Mouse (Mus musculus) C2C12 (cell line): ENCODE results near the gene 4930579F01Rik.

Experiments
- CEBPB ChIP-seq: IDR thresholded peaks from one replicate; pipeline ENCODE4 v1.6.1; 2011; ENCODE audit warnings: low read depth, mild to moderate bottlenecking, control low read depth, moderate library complexity
- CTCF ChIP-seq: IDR thresholded peaks from one replicate; pipeline ENCODE4 v1.5.1; 2011; ENCODE audit not compliant: control insufficient read depth, insufficient read depth, insufficient read length
- MAX ChIP-seq: IDR thresholded peaks from one replicate; pipeline ENCODE4 v1.6.1; 2011; ENCODE audit warnings: mild to moderate bottlenecking, control low read depth
- MYOG ChIP-seq: IDR thresholded peaks from one replicate; pipeline ENCODE4 v1.6.1; 2011; ENCODE audit not compliant: control insufficient read depth, insufficient read length; ENCODE audit errors: extremely low read depth
- USF1 ChIP-seq: IDR thresholded peaks from one replicate; pipeline ENCODE4 v1.6.1; 2011; ENCODE audit warnings: low read depth, mild to moderate bottlenecking, control low read depth, moderate library complexity

- no peak for TF ChIP-seq CTCF
- TF ChIP-seq USF1: no peak
- TF ChIP-seq MAX: no peak
- TF ChIP-seq MYOG: no peak
- no peak for TF ChIP-seq CEBPB
Observed at GRCm38 (mm10) chr3:138144060-138144641, 49.5 kb downstream of the 4930579F01Rik start.
